Mouse (Mus musculus): ENCODE results near the gene Gnao1. TPM values are rescaled to one million over a fixed set of nuclear protein-coding genes. Genes with fewer than 3 reads are reported as not detected.

Gene Gnao1
- polyA plus RNA-seq (2014; fragmentation: Illumina TruSeq; extraction: RNeasy Lipid Tissue Mini Kit (QIAGEN cat#74804); ENCODE audit: low read depth, low replicate concordance) = 14.3 TPM

DNA sequence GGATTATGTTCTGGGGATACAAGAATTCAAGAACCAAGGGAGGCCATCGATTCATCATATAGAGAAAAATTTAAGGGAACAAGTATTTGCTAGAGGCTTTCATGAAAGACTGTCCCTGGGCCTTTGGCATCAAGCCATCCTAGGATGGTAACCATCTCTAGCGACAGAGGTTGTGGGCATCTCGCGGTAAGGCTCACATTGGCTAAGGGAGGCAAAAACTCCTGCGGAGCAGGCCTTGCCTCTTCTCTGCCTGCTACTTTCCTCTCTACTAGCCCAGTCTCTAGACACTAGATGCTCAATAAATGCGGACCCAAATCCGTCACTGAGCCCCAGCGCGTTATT, at the start of gene Gnao1:
Gnao1 (plus strand) TSS at position 281 of the 342 bp plus-strand sequence.

DNA sequence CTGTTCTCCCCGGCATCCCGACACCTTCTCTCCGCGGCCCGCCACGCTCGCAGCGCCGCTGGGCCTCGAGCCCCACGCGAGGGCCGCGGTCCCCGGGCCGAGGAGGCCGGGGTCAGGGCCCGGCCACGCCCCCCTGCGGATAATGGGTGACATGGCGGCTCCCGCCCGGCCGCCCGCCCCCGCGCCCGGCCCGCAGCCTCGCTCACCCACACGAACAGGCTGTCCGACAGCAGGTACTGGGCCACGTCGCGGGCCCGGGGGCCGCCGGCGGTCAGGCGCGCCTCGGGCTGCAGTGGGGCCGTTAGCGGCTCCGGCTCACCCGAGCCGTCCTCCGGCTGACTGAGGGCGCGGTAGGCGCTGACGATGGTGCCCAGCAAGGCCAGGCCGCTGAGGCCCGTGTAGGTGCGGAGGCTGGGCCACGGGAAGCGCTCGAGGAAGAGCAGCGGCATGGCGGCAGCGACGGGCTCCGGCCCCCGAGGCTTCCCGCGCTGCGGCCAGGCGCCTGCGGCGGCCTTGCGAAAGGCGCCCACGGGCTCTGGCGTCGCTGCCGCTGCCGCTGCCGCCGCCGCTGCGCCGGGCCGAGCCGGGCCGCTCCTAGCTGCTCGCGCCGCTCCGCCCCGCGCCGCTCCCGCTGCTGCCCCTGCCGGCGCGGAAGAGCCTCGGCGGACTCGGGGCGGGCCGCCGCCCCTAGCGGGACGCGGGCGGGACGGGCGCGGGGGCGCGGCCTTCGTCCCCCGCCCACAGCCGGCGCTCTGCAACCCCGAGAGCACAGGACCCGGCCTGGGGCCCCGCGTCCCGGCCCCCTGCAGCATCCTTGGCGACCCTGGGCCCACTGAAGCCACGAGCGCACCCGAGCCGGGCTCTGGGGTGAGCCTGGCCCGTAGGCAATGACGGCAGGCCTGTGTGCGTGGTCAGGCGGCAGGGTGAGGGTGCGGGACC, 202.5 kb downstream of the Gnao1 start, which contains the start of gene Amfr:
Amfr (minus strand) TSS at position 830 of the 939 bp plus-strand sequence.

Other genes with a start within 250 kb of the Gnao1 start
- gene Amfr, start 202.9 kb downstream of the Gnao1 start, polyA plus RNA-seq (2014; fragmentation: Illumina TruSeq; extraction: RNeasy Lipid Tissue Mini Kit (QIAGEN cat#74804); ENCODE audit: low read depth, low replicate concordance) = 391 TPM
- 78.1 TPM for gene Nudt21, start 227.1 kb downstream of the Gnao1 start, polyA plus RNA-seq (2014; fragmentation: Illumina TruSeq; extraction: RNeasy Lipid Tissue Mini Kit (QIAGEN cat#74804); ENCODE audit: low read depth, low replicate concordance)
- gene Ogfod1, start 227.2 kb downstream of the Gnao1 start, polyA plus RNA-seq (2014; fragmentation: Illumina TruSeq; extraction: RNeasy Lipid Tissue Mini Kit (QIAGEN cat#74804); ENCODE audit: low read depth, low replicate concordance) = 26.9 TPM